Comparison of ENCODE assay signal across 8 mouse cellular contexts in genomic region chr9:63803181-63803591, GRCm38 (mm10). TPM values are rescaled to one million over a fixed set of nuclear protein-coding genes. Genes with fewer than 3 reads are reported as not detected.
DNase-seq lines count a peak whose midpoint lies in the region; ATAC-seq and TF ChIP-seq lines count a peak whose summit lies in the region.

No protein-coding gene starts in this region.

- H3K4me3 ChIP-seq in ES-E14 (ENCODE audit: insufficient read depth in 1 of 2, low read depth in 1 of 2, low read length in 2 of 2, poor library complexity in 1 of 2, severe bottlenecking in 1 of 2) = no peak overlapping the region
- H3K4me3 ChIP-seq in heart, embryonic 16.5 days (ENCODE audit: low read length) = no peak overlapping the region
- no peak overlapping the region for H3K4me3 ChIP-seq in limb, embryonic 12.5 days (replicated peaks)

- peak; percentile 44 for DNase-seq in adrenal gland, adult 2 months
- DNase-seq in adrenal gland, adult 8-10 months = no peak
- DNase-seq in ES-E14 (ENCODE audit: low read depth, low spot score) = peak; percentile 91
- DNase-seq in ovary, postnatal 10 days (ENCODE audit: low spot score) = no peak
- DNase-seq in frontal cortex, postnatal 25 days (ENCODE audit: low spot score in 2 of 2) = no peak
- no peak for DNase-seq in right cerebral cortex, postnatal 4 days

- peak overlapping the region; percentile 16; the same call in 1 of the 2 replicates for H3K4me2 ChIP-seq in heart, embryonic 16.5 days (ENCODE audit: low read depth, low read length)
- peak overlapping the region; percentile 41 for H3K4me2 ChIP-seq in limb, embryonic 12.5 days

- no peak overlapping the region for H3K9ac ChIP-seq in ES-E14 (ENCODE audit: insufficient read depth, low read depth, low read length, poor library complexity, severe bottlenecking)
- H3K9ac ChIP-seq in heart, embryonic 16.5 days (ENCODE audit: low read length) = no peak overlapping the region
- H3K9ac ChIP-seq in limb, embryonic 12.5 days (replicated peaks) = 0 out of 2 replicates have a peak overlapping the region, but pooled peaks have one; percentile 5

- H3K4me1 ChIP-seq in ES-E14 (ENCODE audit: control insufficient read depth in 2 of 2, insufficient read depth in 2 of 2, low read length in 2 of 2, poor library complexity in 1 of 2) = peaks cover 12 to 39% of the 10 kb centered on the region in 2 experiments; a peak in 3 of 4 replicates
- peaks cover 7% of the 10 kb centered on the region for H3K4me1 ChIP-seq in heart, embryonic 16.5 days (ENCODE audit: control insufficient read depth, insufficient read depth, low read length)
- H3K4me1 ChIP-seq in limb, embryonic 12.5 days (replicated peaks) = peaks cover 20% of the 10 kb centered on the region

- peak overlapping the region; percentile 31; the same call in 1 of the 2 replicates for H3K27ac ChIP-seq in ES-E14 (ENCODE audit: insufficient read depth, low read depth, low read length, poor library complexity, severe bottlenecking)
- H3K27ac ChIP-seq in heart, embryonic 16.5 days (ENCODE audit: low read length) = no peak overlapping the region
- peak overlapping the region; percentile 82 for H3K27ac ChIP-seq in limb, embryonic 12.5 days

- in situ Hi-C loops in ES-E14 (cut with MboI; ENCODE audit: low sequenced_read_pairs in 2 of 2, unreplicated experiment in 2 of 2) = no loop called here

- ATAC-seq in heart, embryonic 16.5 days (replicated peaks; ENCODE audit: extremely low read depth, insufficient read depth, low FRiP score) = no peak
- ATAC-seq in limb, embryonic 12.5 days (ENCODE audit: insufficient number of reproducible peaks, insufficient read depth, low FRiP score, low TSS enrichment, low read depth) = peak; percentile 73

- H3K27me3 ChIP-seq in heart, embryonic 16.5 days (ENCODE audit: control insufficient read depth, insufficient read depth, low read length) = no peaks in the 10 kb centered on the region
- H3K27me3 ChIP-seq in limb, embryonic 12.5 days = no peaks in the 10 kb centered on the region

- 17% methylated on average over 8 of the region's 8 CpGs for WGBS in heart, embryonic 16.5 days
- WGBS in limb, embryonic 12.5 days = under 1% methylated on average over 8 of the region's 8 CpGs

- H3K36me3 ChIP-seq in ES-E14 (ENCODE audit: control insufficient read depth, insufficient read depth, low read length, poor library complexity, severe bottlenecking) = no peaks in the 10 kb centered on the region
- no peaks in the 10 kb centered on the region for H3K36me3 ChIP-seq in heart, embryonic 16.5 days (ENCODE audit: control insufficient read depth, insufficient read depth)
- H3K36me3 ChIP-seq in limb, embryonic 12.5 days = no peaks in the 10 kb centered on the region

- no peaks in the 10 kb centered on the region for H3K9me3 ChIP-seq in ES-E14 (ENCODE audit: control insufficient read depth, insufficient read depth, low read depth, low read length)
- no peaks in the 10 kb centered on the region for H3K9me3 ChIP-seq in heart, embryonic 16.5 days (replicated peaks; ENCODE audit: control insufficient read depth, low read length)
- H3K9me3 ChIP-seq in limb, embryonic 12.5 days = no peaks in the 10 kb centered on the region

TF ChIP-seq in ES-E14, 5 proteins besides CTCF, POLR2A, EP300 and RAD21:
- TF ChIP-seq ZC3H11A (IDR thresholded peaks at IDR 0.05; ENCODE audit: borderline replicate concordance, low read depth, low read length) (no peak), ZNF384 (IDR thresholded peaks at IDR 0.05; ENCODE audit: low read depth, low read length) (no peak), MAFK (IDR thresholded peaks at IDR 0.05; ENCODE audit: insufficient read depth, low read depth, low read length) (no peak), HCFC1 (IDR thresholded peaks at IDR 0.05; ENCODE audit: borderline replicate concordance, insufficient read depth, low read length) (no peak), CHD2 (IDR thresholded peaks at IDR 0.05; ENCODE audit: low read depth, low read length) (no peak)

RNA-seq across cellular contexts. Expression of gene Smad3, which starts 45.4 kb away (rescaled TPM):
- 10 to 100 TPM; 30.4 to 33.7 TPM for total RNA-seq in adrenal gland, adult 2 months (2021)
- 29.5 and 41.9 TPM in 2 replicates for polyA plus RNA-seq in adrenal gland, adult 2 months (2012; rRNA removed)
- 10 to 100 TPM; 27.0 to 49.6 (median 37.1) TPM for total RNA-seq in adrenal gland, adult 8-10 months (2022)
- total RNA-seq in ES-E14 (2012; rRNA removed) = 11.6 and 15.2 TPM in 2 replicates
- polyA plus RNA-seq in heart, embryonic 16.5 days (2015; fragmentation: Nextera tagmentation; extraction: Ambion mirVana) = 12.5 and 13.7 TPM in 2 replicates
- 39.9 and 43.4 TPM in 2 replicates for polyA plus RNA-seq in limb, embryonic 12.5 days (2016; fragmentation: Nextera tagmentation; extraction: Ambion mirVana)

Comparison
In these comparisons a context has a peak if more than half of its experiments do, and no peak if none do; other contexts are left out.
1. DNase-seq: peak in adrenal gland, adult 2 months (single experiment) and ES-E14 (single experiment); none in adrenal gland, adult 8-10 months (single experiment), ovary, postnatal 10 days (single experiment), frontal cortex, postnatal 25 days (0 of 2) and right cerebral cortex, postnatal 4 days (single experiment).